Mouse (Mus musculus) MEL (cell line): ENCODE data around the gene Oxsr1. TPM values are rescaled to one million over a fixed set of nuclear protein-coding genes. Genes with fewer than 3 reads are reported as not detected.

Experiments used
- DNase-seq: peaks from one replicate; pipeline ENCODE4 v3.0.0; 2011; ENCODE audit warnings: low read depth, low spot score
- H3K27ac ChIP-seq: 2 replicates; pipeline ENCODE4 v1.5.1; 2012; ENCODE audit warnings: low read depth, mild to moderate bottlenecking, control low read depth, low read length, moderate library complexity; ENCODE audit not compliant: control insufficient read depth
- H3K27me3 ChIP-seq, 2 experiments: fragments of 150-350 bp in 1 of 2; sonication (generic) in 1 of 2; 2 replicates each; pipeline ENCODE4 v1.6.1; 2012; ENCODE audit warnings: low read length in 2 of 2, mild to moderate bottlenecking in 2 of 2, improper control_type of control experiment in 1 of 2, moderate library complexity in 1 of 2; ENCODE audit not compliant: insufficient read depth in 2 of 2, control insufficient read depth in 1 of 2
- H3K36me3 ChIP-seq, 2 experiments: 2 replicates each; pipeline ENCODE4 v1.6.1; 2012 to 2014; ENCODE audit warnings: low read length in 2 of 2, improper control_type of control experiment in 1 of 2, inconsistent platforms in 1 of 2, mild to moderate bottlenecking in 1 of 2; ENCODE audit not compliant: insufficient read depth in 2 of 2, control insufficient read depth in 1 of 2
- H3K4me1 ChIP-seq, 2 experiments: fragments of 150-350 bp in 1 of 2; sonication (generic) in 1 of 2; 2 replicates each; pipeline ENCODE4 v1.6.1; 2012; ENCODE audit warnings: low read length in 2 of 2, improper control_type of control experiment in 1 of 2, mild to moderate bottlenecking in 1 of 2; ENCODE audit not compliant: insufficient read depth in 2 of 2, control insufficient read depth in 1 of 2
- H3K4me3 ChIP-seq, 2 experiments: fragments of 150-350 bp in 1 of 2; sonication (generic) in 1 of 2; 2 replicates each; pipeline ENCODE4 v1.5.1; 2012; ENCODE audit warnings: low read depth in 2 of 2, low read length in 2 of 2, mild to moderate bottlenecking in 2 of 2, moderate library complexity in 2 of 2, control low read depth in 1 of 2, improper control_type of control experiment in 1 of 2; ENCODE audit not compliant: control insufficient read depth in 1 of 2, insufficient read depth in 1 of 2
- H3K79me2 ChIP-seq: 2 replicates; pipeline ENCODE4 v1.6.1; 2012; ENCODE audit warnings: mild to moderate bottlenecking, low read length, moderate library complexity; ENCODE audit not compliant: control insufficient read depth, poor library complexity, insufficient read depth
- H3K9ac ChIP-seq: 2 replicates; pipeline ENCODE4 v1.6.1; 2012; ENCODE audit warnings: low read depth, mild to moderate bottlenecking, control low read depth, low read length, moderate library complexity; ENCODE audit not compliant: control insufficient read depth, poor library complexity, severe bottlenecking
- H3K9me3 ChIP-seq: fragments of 150-350 bp; sonication (generic); replicated peaks from 2 replicates; pipeline ENCODE4 v1.6.1; 2012; ENCODE audit warnings: mild to moderate bottlenecking, low read length, improper control_type of control experiment, moderate library complexity; ENCODE audit not compliant: insufficient read depth
- BHLHE40 ChIP-seq: IDR thresholded peaks from 2 replicates; pipeline ENCODE4 v1.6.1; 2012; ENCODE audit warnings: low read depth, mild to moderate bottlenecking, inconsistent platforms, low read length, improper control_type of control experiment, borderline replicate concordance
- CHD1 ChIP-seq: IDR thresholded peaks from 2 replicates; pipeline ENCODE4 v1.6.1; 2012; ENCODE audit warnings: low read depth, mild to moderate bottlenecking, inconsistent platforms, low read length, improper control_type of control experiment
- CTCF ChIP-seq, 3 experiments: IDR thresholded peaks in 2 of 3; conservative IDR thresholded peaks in 1 of 3; 2 replicates each; pipeline ENCODE4 v1.5.1; 2011 to 2012; ENCODE audit warnings: low read length in 3 of 3, low read depth in 2 of 3, mild to moderate bottlenecking in 2 of 3, improper control_type of control experiment in 1 of 3, inconsistent platforms in 1 of 3, mixed read lengths in 1 of 3, moderate library complexity in 1 of 3; ENCODE audit not compliant: control insufficient read depth in 1 of 3, insufficient read depth in 1 of 3, poor library complexity in 1 of 3, severe bottlenecking in 1 of 3
- ETS1 ChIP-seq: IDR thresholded peaks from 2 replicates; pipeline ENCODE4 v1.6.1; 2012; ENCODE audit warnings: low read depth, mild to moderate bottlenecking, inconsistent platforms, low read length, improper control_type of control experiment, moderate library complexity
- GABPA ChIP-seq: IDR thresholded peaks from 2 replicates; pipeline ENCODE4 v1.6.1; 2012; ENCODE audit warnings: low read depth, mild to moderate bottlenecking, inconsistent platforms, low read length, improper control_type of control experiment, moderate library complexity
- HCFC1 ChIP-seq: IDR thresholded peaks from 2 replicates; pipeline ENCODE4 v1.6.1; 2012; ENCODE audit warnings: low read depth, mild to moderate bottlenecking, inconsistent platforms, low read length, improper control_type of control experiment, moderate library complexity
- JUND ChIP-seq: IDR thresholded peaks from 2 replicates; pipeline ENCODE4 v1.6.1; 2011; ENCODE audit warnings: low read depth, mild to moderate bottlenecking, improper control_type of control experiment, low read length
- KAT2A ChIP-seq: conservative IDR thresholded peaks from 2 replicates; pipeline ENCODE4 v1.6.1; 2012; ENCODE audit warnings: low read depth, low read length, improper control_type of control experiment, inconsistent platforms
- MEF2A ChIP-seq: IDR thresholded peaks from 2 replicates; pipeline ENCODE4 v1.6.1; 2014; ENCODE audit warnings: low read depth, mild to moderate bottlenecking, inconsistent platforms, low read length, improper control_type of control experiment; ENCODE audit not compliant: poor library complexity, insufficient replicate concordance, severe bottlenecking; ENCODE audit errors: extremely low read depth
- MXI1 ChIP-seq: IDR thresholded peaks from 2 replicates; pipeline ENCODE4 v1.6.1; 2011; ENCODE audit warnings: mild to moderate bottlenecking, low read depth, low read length, improper control_type of control experiment
- MYC ChIP-seq: IDR thresholded peaks from 2 replicates; pipeline ENCODE4 v1.6.1; 2011; ENCODE audit warnings: low read depth, mild to moderate bottlenecking, low read length, improper control_type of control experiment, moderate library complexity
- RAD21 ChIP-seq: IDR thresholded peaks from 2 replicates; pipeline ENCODE4 v1.6.1; 2011; ENCODE audit warnings: mild to moderate bottlenecking, low read depth, low read length, improper control_type of control experiment
- RCOR1 ChIP-seq: IDR thresholded peaks from 2 replicates; pipeline ENCODE4 v1.6.1; 2012; ENCODE audit warnings: low read depth, mild to moderate bottlenecking, inconsistent platforms, low read length, improper control_type of control experiment
- SIN3A ChIP-seq: IDR thresholded peaks from 2 replicates; pipeline ENCODE4 v1.6.1; 2012; ENCODE audit warnings: low read length, improper control_type of control experiment, inconsistent platforms
- SMC3 ChIP-seq: IDR thresholded peaks from 2 replicates; pipeline ENCODE4 v1.6.1; 2011; ENCODE audit warnings: low read depth, low read length, improper control_type of control experiment
- TAL1 ChIP-seq: IDR thresholded peaks from 2 replicates; pipeline ENCODE4 v1.6.1; 2012; ENCODE audit warnings: mild to moderate bottlenecking, inconsistent platforms, low read length, moderate library complexity, mixed read lengths
- TCF12 ChIP-seq: IDR thresholded peaks from 2 replicates; pipeline ENCODE4 v1.6.1; 2014; ENCODE audit warnings: low read depth, mild to moderate bottlenecking, inconsistent platforms, low read length, improper control_type of control experiment, moderate library complexity
- UBTF ChIP-seq: IDR thresholded peaks from 2 replicates; pipeline ENCODE4 v1.6.1; 2012; ENCODE audit warnings: low read depth, mild to moderate bottlenecking, inconsistent platforms, low read length, improper control_type of control experiment, moderate library complexity, borderline replicate concordance; ENCODE audit not compliant: insufficient read depth
- USF1 ChIP-seq: IDR thresholded peaks from 2 replicates; pipeline ENCODE4 v1.6.1; 2014; ENCODE audit warnings: low read depth, mild to moderate bottlenecking, inconsistent platforms, low read length, improper control_type of control experiment, moderate library complexity
- ZC3H11A ChIP-seq: IDR thresholded peaks from 2 replicates; pipeline ENCODE4 v1.6.1; 2012; ENCODE audit warnings: low read depth, mild to moderate bottlenecking, inconsistent platforms, low read length, improper control_type of control experiment
- ZMIZ1 ChIP-seq: IDR thresholded peaks from 2 replicates; pipeline ENCODE4 v1.6.1; 2012; ENCODE audit warnings: low read depth, mild to moderate bottlenecking, inconsistent platforms, low read length, improper control_type of control experiment, moderate library complexity
- ZNF384 ChIP-seq: IDR thresholded peaks from 2 replicates; pipeline ENCODE4 v1.6.1; 2012; ENCODE audit warnings: low read depth, mild to moderate bottlenecking, inconsistent platforms, low read length, improper control_type of control experiment
- polyA plus RNA-seq, 2 experiments: library from polyadenylated mRNA; stranded (reverse) in 1 of 2; unstranded in 1 of 2; fragments of >175 nt in 1 of 2; fragments of >200 nt in 1 of 2; gene quantifications; 2 replicates each; pipeline versions ENCODE4 v1.2.1 to v1.2.4; 2012; ENCODE audit warnings: low replicate concordance in 2 of 2, low read depth in 1 of 2; ENCODE audit not compliant: insufficient read length in 2 of 2, insufficient read depth in 1 of 2, missing spikeins in 1 of 2
- total RNA-seq: library from RNA; depleted of rRNA; stranded (reverse); fragments of 300-350 nt; gene quantifications from 2 replicates; pipeline ENCODE4 v1.2.3, GENCODE M21; 2012

Oxsr1 gene
- total and polyA plus RNA-seq, 3 experiments: 25.6 to 304 (median 37.6) TPM

DNA sequence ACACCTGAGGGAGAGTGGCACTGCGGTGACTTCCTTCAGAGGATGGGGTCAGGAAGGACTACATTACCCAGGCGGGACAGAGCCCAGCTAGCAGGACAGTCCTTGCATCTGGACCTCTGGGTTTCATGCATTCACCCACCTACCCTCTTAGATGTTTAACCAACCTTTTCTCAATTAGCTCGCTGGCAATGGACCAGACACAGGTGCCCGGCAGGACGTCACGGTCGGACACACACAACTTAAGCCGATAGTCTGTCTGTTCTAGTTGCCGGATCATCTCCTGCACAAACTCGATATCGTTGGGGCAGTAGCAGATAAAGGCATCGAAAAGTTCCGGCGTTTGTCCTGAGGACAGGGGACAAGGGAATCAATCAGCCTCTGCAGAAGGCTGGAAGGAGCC is 15.6 kb upstream of the Oxsr1 start:
- TF ChIP-seq GABPA: no peak
- TF ChIP-seq KAT2A: no peak
- no peak for TF ChIP-seq UBTF
- TF ChIP-seq TCF12: no peak
- TF ChIP-seq SIN3A: no peak
- TF ChIP-seq JUND: no peak
- TF ChIP-seq SMC3: no peak
- TF ChIP-seq, all 39 proteins: peak for 0
- H3K9ac ChIP-seq: no peak overlapping the region
- H3K36me3 ChIP-seq: peaks cover 0 to 9% of the 10 kb centered on the region in 2 experiments; a peak in 2 of 4 replicates
- H3K9me3 ChIP-seq: no peaks in the 10 kb centered on the region
- no peak overlapping the region for H3K27ac ChIP-seq
- H3K27me3 ChIP-seq: no peaks in the 10 kb centered on the region
- no peak overlapping the region for H3K4me3 ChIP-seq
- DNase-seq: no peak
- H3K4me1 ChIP-seq: peaks cover 2 to 22% of the 10 kb centered on the region in 2 experiments; a peak in 3 of 4 replicates
- peaks cover 9% of the 10 kb centered on the region for H3K79me2 ChIP-seq

DNA sequence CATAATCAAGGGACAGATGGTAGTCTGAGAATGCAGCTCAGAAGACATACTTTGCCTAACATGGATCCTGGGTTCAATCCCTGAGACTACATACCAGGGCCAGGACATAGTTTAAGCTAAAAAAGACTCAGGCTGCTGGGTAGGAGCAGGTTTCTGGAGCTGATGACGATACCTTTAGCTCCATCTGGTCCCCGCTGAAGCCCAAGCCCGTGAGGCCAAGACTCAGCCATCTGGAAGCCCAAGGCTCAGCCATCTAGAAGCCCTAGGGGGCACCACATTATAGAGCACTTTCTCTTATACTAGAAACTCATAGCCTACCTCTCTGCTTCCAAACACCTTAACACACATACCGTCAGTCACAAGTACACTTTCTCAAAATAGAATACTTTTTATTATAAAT is 13.3 kb upstream of the Oxsr1 start:
- no peaks in the 10 kb centered on the region for H3K27me3 ChIP-seq
- DNase-seq: no peak
- H3K79me2 ChIP-seq: peaks cover 9% of the 10 kb centered on the region
- no peak overlapping the region for H3K4me3 ChIP-seq
- peaks cover 2 to 18% of the 10 kb centered on the region in 2 experiments; a peak in 3 of 4 replicates for H3K4me1 ChIP-seq
- H3K9me3 ChIP-seq: no peaks in the 10 kb centered on the region
- no peak overlapping the region for H3K9ac ChIP-seq
- H3K27ac ChIP-seq: no peak overlapping the region
- peaks cover 0 to 9% of the 10 kb centered on the region in 2 experiments; a peak in 2 of 4 replicates for H3K36me3 ChIP-seq
- TF ChIP-seq ZMIZ1 (no peak), HCFC1 (no peak), ETS1 (no peak), RCOR1 (no peak), BHLHE40 (no peak), RAD21 (no peak), GABPA (no peak), MXI1 (no peak), TAL1 (no peak), MYC (no peak), SMC3 (no peak)

DNA sequence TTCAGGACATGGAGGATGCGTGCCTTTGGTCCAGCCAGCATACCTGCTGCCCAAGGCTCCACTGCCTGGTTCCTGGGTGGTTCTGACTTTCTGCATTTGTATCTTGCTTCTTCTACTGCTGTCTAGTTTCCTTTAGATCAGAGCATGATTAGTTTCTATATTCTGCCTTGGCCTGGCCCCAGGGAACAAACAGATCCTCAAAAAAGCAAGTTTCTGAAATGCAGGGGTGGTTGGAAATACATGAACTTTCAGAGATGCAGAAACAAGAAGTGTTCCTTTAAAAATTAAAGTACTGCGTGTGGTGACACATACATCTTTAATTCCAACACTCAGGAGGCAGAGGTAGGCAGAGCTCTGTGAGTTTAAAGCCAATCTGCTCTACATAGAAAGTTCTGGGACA is 12.6 kb upstream of the Oxsr1 start:
- no peaks in the 10 kb centered on the region for H3K27me3 ChIP-seq
- TF ChIP-seq CHD1: no peak
- TF ChIP-seq MEF2A: no peak
- TF ChIP-seq USF1: no peak
- no peak for TF ChIP-seq SIN3A
- no peak for TF ChIP-seq CTCF (IDR thresholded peaks at IDR 0.05 in 2 of 3, conservative IDR thresholded peaks at IDR 0.05 in 1 of 3; ENCODE audit: control insufficient read depth in 1 of 3, insufficient read depth in 1 of 3, low read depth in 2 of 3, low read length in 3 of 3, poor library complexity in 1 of 3, severe bottlenecking in 1 of 3)
- no peak for TF ChIP-seq ZC3H11A
- TF ChIP-seq ZNF384: no peak
- TF ChIP-seq KAT2A: no peak
- H3K4me3 ChIP-seq: no peak overlapping the region
- peaks cover 9% of the 10 kb centered on the region for H3K79me2 ChIP-seq
- no peak for DNase-seq
- H3K9ac ChIP-seq: no peak overlapping the region
- peaks cover 0 to 9% of the 10 kb centered on the region in 2 experiments; a peak in 2 of 4 replicates for H3K36me3 ChIP-seq
- H3K27ac ChIP-seq: no peak overlapping the region
- no peaks in the 10 kb centered on the region for H3K9me3 ChIP-seq
- H3K4me1 ChIP-seq: peaks cover 2 to 21% of the 10 kb centered on the region in 2 experiments; a peak in 3 of 4 replicates
